Mouse (Mus musculus): ENCODE measurements around the gene Gm13305.
"Not testable (repeated sequence)": the region's sequence is repeated elsewhere in the genome, so short reads cannot be mapped to it uniquely, and the experiment has no call there.

Gene Gm13305

GRCm38 (mm10) chr4:42168503-42168902 lies at the start of gene Gm13305:
Gene Gm13305, minus strand, starts transcription at chr4:42168603.
- not testable (repeated sequence) for DNase-seq

- DNase-seq, result not testable (repeated sequence)
Measured at GRCm38 (mm10) chr4:42184980-42185372, 16.6 kb upstream of the Gm13305 start.

- DNase-seq, result not testable (repeated sequence)
Measured at GRCm38 (mm10) chr4:42184324-42184979, 16.0 kb upstream of the Gm13305 start.

- not testable (repeated sequence) for DNase-seq
Measured at GRCm38 (mm10) chr4:42183234-42184197, 15.1 kb upstream of the Gm13305 start.

GRCm38 (mm10) chr4:42178243-42178642 lies 9.8 kb upstream of the Gm13305 start:
- not testable (repeated sequence) for DNase-seq

GRCm38 (mm10) chr4:42153136-42153535 lies 15.3 kb downstream of the Gm13305 start, which contains the start of gene Gm13306:
Gene Gm13306, plus strand, starts transcription at chr4:42153436.
- not testable (repeated sequence) for DNase-seq

- not testable (repeated sequence) for DNase-seq
Measured at GRCm38 (mm10) chr4:42114517-42114916, 53.9 kb downstream of the Gm13305 start, which contains the start of gene Gm13304. Gene Gm13304, plus strand, starts transcription at chr4:42114817.

All from kidney, postnatal 36 days (tissue).